ENCODE assay signal across 30 mouse cellular contexts in genomic region chr9:118240711-118241110, GRCm38 (mm10).
DNase-seq lines count a peak whose midpoint lies in the region; ATAC-seq and TF ChIP-seq lines count a peak whose summit lies in the region.
"Had no signal": no experiment of that assay in that cellular context is flagged by ENCODE, and none has a peak within 500 bp of the region (broad histone marks: within the 10 kb centered on the region; RNA-seq: fewer than 3 reads in every experiment).

No protein-coding gene starts in this region.

- no peaks in the 10 kb centered on the region for H3K4me1 ChIP-seq in heart, adult 2 months (ENCODE audit: control insufficient read depth, insufficient read depth, low read length)
- H3K4me1 ChIP-seq in intestine, embryonic 15.5 days (replicated peaks) = no peaks in the 10 kb centered on the region
- H3K4me1 ChIP-seq: heart, embryonic 12.5 days; lung, embryonic 15.5 days; midbrain, embryonic 10.5 days; midbrain, embryonic 15.5 days; neural tube, embryonic 15.5 days had no signal

- H3K27ac ChIP-seq in heart, adult 2 months = no peak overlapping the region
- no peak overlapping the region for H3K27ac ChIP-seq in intestine, embryonic 15.5 days
- H3K27ac ChIP-seq: forebrain, embryonic 12.5 days; kidney, postnatal 0 days; limb, embryonic 13.5 days; lung, embryonic 15.5 days; midbrain, embryonic 10.5 days; midbrain, embryonic 15.5 days; neural tube, embryonic 15.5 days had no signal

- H3K9me3 ChIP-seq in intestine, embryonic 15.5 days = no peaks in the 10 kb centered on the region
- H3K9me3 ChIP-seq: forebrain, embryonic 12.5 days; limb, embryonic 13.5 days; lung, embryonic 15.5 days; midbrain, embryonic 10.5 days; midbrain, embryonic 15.5 days; neural tube, embryonic 15.5 days had no signal

- H3K36me3 ChIP-seq in heart, adult 2 months (ENCODE audit: control insufficient read depth, insufficient read depth, low read length) = no peaks in the 10 kb centered on the region
- H3K36me3 ChIP-seq in intestine, embryonic 15.5 days = no peaks in the 10 kb centered on the region
- H3K36me3 ChIP-seq: forebrain, embryonic 12.5 days; heart, embryonic 12.5 days; limb, embryonic 13.5 days; lung, embryonic 15.5 days; midbrain, embryonic 10.5 days; midbrain, embryonic 15.5 days; neural tube, embryonic 15.5 days had no signal

- intact Hi-C loops in heart, adult 2 months (cut with DNase I) = no loop called here

- DNase-seq in heart, adult 11 months = peak; percentile 13
- no peak for DNase-seq in heart, adult 2 months
- peak; percentile 65 to 68 for DNase-seq in layer of hippocampus, adult 18-20 months (ENCODE audit: low spot score in 2 of 2)
- DNase-seq in layer of hippocampus, adult 9-11 months = peak; percentile 14
- no peak for DNase-seq in kidney, postnatal 36 days
- DNase-seq: adrenal gland, adult 2 months; cerebellum, adult 11 months; cerebellum, adult 9-10 months; gastrocnemius, postnatal 25 days; heart, adult 18-20 months; heart, postnatal 4 days; kidney, adult 8-10 months; right cerebral cortex, postnatal 4 days; thymus, adult 2 months; thymus, postnatal 36 days had no signal

- no peak overlapping the region for H3K4me3 ChIP-seq in heart, adult 2 months
- no peak overlapping the region for H3K4me3 ChIP-seq in intestine, embryonic 15.5 days (replicated peaks)
- H3K4me3 ChIP-seq: erythroblast, embryonic 14.5 days; forebrain, embryonic 12.5 days; heart, embryonic 12.5 days; limb, embryonic 13.5 days; lung, embryonic 15.5 days; midbrain, embryonic 10.5 days; midbrain, embryonic 15.5 days; neural tube, embryonic 15.5 days had no signal

- no peak for TF ChIP-seq CTCF in heart, adult 2 months (IDR thresholded peaks at IDR 0.05)

- no peak for TF ChIP-seq EP300 in heart, adult 2 months (IDR thresholded peaks at IDR 0.05; ENCODE audit: insufficient read depth, low read depth, low read length)

- no peak overlapping the region for H3K4me2 ChIP-seq in intestine, embryonic 15.5 days (replicated peaks)
- H3K4me2 ChIP-seq: forebrain, embryonic 12.5 days; heart, embryonic 12.5 days; limb, embryonic 13.5 days; liver, embryonic 11.5 days; lung, embryonic 15.5 days; midbrain, embryonic 15.5 days; neural tube, embryonic 15.5 days had no signal

- no peak for ATAC-seq in intestine, embryonic 15.5 days
- no peak for ATAC-seq in CD4-positive, CD25-positive, alpha-beta regulatory T cell, adult 4 months
- ATAC-seq: activated CD4-positive, CD25-positive, alpha-beta regulatory T cell, adult 4 months; hindbrain, embryonic 16.5 days; intestine, embryonic 16.5 days; midbrain, embryonic 15.5 days had no signal

- no peaks in the 10 kb centered on the region for H3K27me3 ChIP-seq in heart, adult 2 months (ENCODE audit: control insufficient read depth, insufficient read depth, low read length)
- H3K27me3 ChIP-seq in intestine, embryonic 15.5 days (replicated peaks) = no peaks in the 10 kb centered on the region
- H3K27me3 ChIP-seq: heart, embryonic 12.5 days; limb, embryonic 13.5 days; lung, embryonic 15.5 days; midbrain, embryonic 15.5 days; neural tube, embryonic 15.5 days had no signal

- WGBS in heart, adult 2 months = 68% methylated on average over 4 of the region's 4 CpGs
- WGBS in intestine, embryonic 15.5 days = 53% methylated on average over 4 of the region's 4 CpGs

- no peaks in the 10 kb centered on the region for H3K79me2 ChIP-seq in heart, adult 2 months (replicated peaks; ENCODE audit: control insufficient read depth, insufficient read depth, low read length)

- TF ChIP-seq POLR2A in heart, adult 2 months (IDR thresholded peaks at IDR 0.05; ENCODE audit: insufficient read depth, low read depth, low read length) = no peak

- no peak overlapping the region for H3K9ac ChIP-seq in heart, adult 2 months (ENCODE audit: low read depth, low read length)
- no peak overlapping the region for H3K9ac ChIP-seq in intestine, embryonic 15.5 days
- H3K9ac ChIP-seq: forebrain, embryonic 12.5 days; heart, embryonic 12.5 days; limb, embryonic 13.5 days; lung, embryonic 15.5 days; midbrain, embryonic 15.5 days; neural tube, embryonic 15.5 days had no signal

Comparison
In these comparisons a context has a peak if more than half of its experiments do, and no peak if none do; other contexts are left out.
1. DNase-seq: peak in heart, adult 11 months (single experiment), layer of hippocampus, adult 18-20 months (2 of 2) and layer of hippocampus, adult 9-11 months (single experiment); none in heart, adult 2 months (0 of 2) and kidney, postnatal 36 days (0 of 2).